Mouse (Mus musculus): ENCODE measurements around the gene Cep131.
A peak's percentile ranks its signal among the peaks of the same experiment; 100 is the strongest.

Gene Cep131

GRCm38 (mm10) chr11:120086702-120087152 lies at the start of gene Cep131:
Cep131 (minus strand) TSS chr11:120086827.
- DNase-seq = peak; percentile 98

- DNase-seq = no peak
Measured at GRCm38 (mm10) chr11:120136195-120136594, 49.6 kb upstream of the Cep131 start.

- no peak for DNase-seq
Measured at GRCm38 (mm10) chr11:120134847-120135530, 48.4 kb upstream of the Cep131 start.

GRCm38 (mm10) chr11:120134148-120134547 lies 47.5 kb upstream of the Cep131 start:
- no peak for DNase-seq

GRCm38 (mm10) chr11:120129281-120129680 lies 42.7 kb upstream of the Cep131 start:
- no peak for DNase-seq

- no peak for DNase-seq
Measured at GRCm38 (mm10) chr11:120126845-120127244, 40.2 kb upstream of the Cep131 start.

GRCm38 (mm10) chr11:120122126-120122525 lies 35.5 kb upstream of the Cep131 start:
- DNase-seq = no peak

- peak; percentile 83 for DNase-seq
Measured at GRCm38 (mm10) chr11:120120642-120121420, 34.2 kb upstream of the Cep131 start.

GRCm38 (mm10) chr11:120119936-120120541 lies 33.4 kb upstream of the Cep131 start:
- DNase-seq = no peak

GRCm38 (mm10) chr11:120119108-120119507 lies 32.5 kb upstream of the Cep131 start:
- no peak for DNase-seq

- no peak for DNase-seq
Measured at GRCm38 (mm10) chr11:120117626-120118025, 31.0 kb upstream of the Cep131 start.

- DNase-seq = no peak
Measured at GRCm38 (mm10) chr11:120114488-120115215, 28.0 kb upstream of the Cep131 start.

- peak; percentile 73 for DNase-seq
Measured at GRCm38 (mm10) chr11:120112136-120112535, 25.5 kb upstream of the Cep131 start.

GRCm38 (mm10) chr11:120111033-120111432 lies 24.4 kb upstream of the Cep131 start:
- peak; percentile 66 for DNase-seq

- no peak for DNase-seq
Measured at GRCm38 (mm10) chr11:120110554-120110953, 23.9 kb upstream of the Cep131 start.

- no peak for DNase-seq
Measured at GRCm38 (mm10) chr11:120109558-120110210, 23.1 kb upstream of the Cep131 start.

- DNase-seq = no peak
Measured at GRCm38 (mm10) chr11:120107796-120108195, 21.2 kb upstream of the Cep131 start.

- no peak for DNase-seq
Measured at GRCm38 (mm10) chr11:120107026-120107425, 20.4 kb upstream of the Cep131 start.

GRCm38 (mm10) chr11:120103431-120103997 lies 16.9 kb upstream of the Cep131 start:
- DNase-seq = no peak

- peak; percentile 72 for DNase-seq
Measured at GRCm38 (mm10) chr11:120101036-120101435, 14.4 kb upstream of the Cep131 start.

- DNase-seq = peak; percentile 96
Measured at GRCm38 (mm10) chr11:120098588-120099511, 12.2 kb upstream of the Cep131 start, which contains the start of the genes Tepsin and Ndufaf8. Tepsin (minus strand) TSS chr11:120098731. Ndufaf8 (plus strand) TSS chr11:120098928.

All from lung, postnatal 14 days (tissue).